Mouse (Mus musculus): ENCODE results near the gene Pctp. TPM values are rescaled to one million over a fixed set of nuclear protein-coding genes. Genes with fewer than 3 reads are reported as not detected.

The Pctp gene
- 1.8 and 1.9 TPM in 2 replicates for polyA plus RNA-seq (2012; rRNA removed; ENCODE audit: low replicate concordance)

DNA sequence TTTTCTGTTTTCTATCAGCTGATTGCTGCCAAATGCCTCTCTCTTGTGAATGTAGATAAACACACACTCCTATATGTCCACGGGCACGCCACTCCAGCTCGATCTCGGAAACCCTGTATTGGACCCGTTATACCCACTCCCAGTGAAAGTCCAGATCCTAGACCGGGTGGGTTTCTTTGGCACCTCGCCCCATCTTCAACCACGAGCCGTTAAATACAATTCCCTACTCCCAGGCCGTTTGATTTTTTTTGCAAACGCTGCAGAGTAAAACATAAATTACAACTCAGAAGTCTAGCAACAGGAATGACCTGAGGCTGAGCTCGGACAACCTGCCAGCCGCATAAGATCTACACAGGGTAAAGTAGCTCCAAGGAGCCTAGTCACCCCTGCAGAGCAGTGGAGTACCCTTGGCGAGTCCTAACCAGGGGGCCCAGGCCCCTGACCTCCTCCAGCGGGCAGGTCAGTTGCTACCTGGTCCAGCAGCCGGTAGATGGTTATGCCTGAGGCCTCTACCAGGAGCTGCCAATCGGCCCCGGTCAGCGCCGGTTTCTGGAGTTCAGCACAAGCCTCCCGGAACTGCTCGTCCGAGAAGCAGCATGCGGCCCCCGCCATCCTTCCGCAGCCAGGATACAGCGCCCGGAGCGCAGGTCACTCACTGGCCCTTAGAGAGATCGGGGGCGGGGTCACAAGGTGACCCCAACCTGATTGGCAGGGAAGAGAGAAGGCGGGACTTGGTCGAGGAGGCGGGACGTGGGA is at the start of gene Pctp:
TSS of gene Pctp (minus strand) at position 664 of the 756 bp plus-strand sequence.

DNA sequence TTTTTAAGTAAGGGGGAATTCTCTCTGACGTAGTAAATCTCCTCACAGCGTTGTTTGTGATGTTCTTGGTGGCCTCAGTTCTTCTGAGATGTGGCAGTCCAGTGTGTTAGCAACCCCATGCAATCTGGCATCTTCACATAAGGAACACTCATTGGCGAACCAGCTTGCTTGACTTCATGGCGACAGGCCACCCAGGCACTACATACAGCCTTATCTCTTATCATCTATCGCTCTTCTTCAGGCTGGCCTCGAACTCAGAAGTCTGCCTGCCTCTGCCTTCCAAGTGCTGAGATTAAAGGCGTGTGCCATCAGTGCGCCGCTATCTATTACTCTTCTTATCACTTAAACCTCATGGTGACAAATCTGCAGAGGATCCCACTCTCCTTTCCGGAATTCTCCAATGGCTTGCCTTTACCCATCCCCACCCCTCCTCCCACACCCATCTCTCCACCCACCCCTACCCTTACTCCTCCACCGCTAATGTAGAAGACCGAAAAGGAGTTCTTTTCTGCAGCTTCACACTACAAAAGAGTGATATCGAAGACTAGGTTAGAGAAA is 27.2 kb upstream of the Pctp start, which contains the start of gene Tmem100:
TSS of gene Tmem100 (plus strand) at position 508 of the 558 bp plus-strand sequence.

Other genes with a start within 250 kb of the Pctp start
- not detected in 2 replicates for gene Ankfn1, start 225.2 kb downstream of the Pctp start, polyA plus RNA-seq (2012; rRNA removed; ENCODE audit: low replicate concordance)
- 0.66 and 1.2 TPM in 2 replicates for gene Tmem100, start 27.5 kb upstream of the Pctp start, polyA plus RNA-seq (2012; rRNA removed; ENCODE audit: low replicate concordance)
- gene Gm45716, start 184.8 kb upstream of the Pctp start, polyA plus RNA-seq (2012; rRNA removed; ENCODE audit: low replicate concordance), result 0.58 and 4.4 TPM in 2 replicates
- 18.7 and 37.3 TPM in 2 replicates for gene Mmd, start 246.6 kb upstream of the Pctp start, polyA plus RNA-seq (2012; rRNA removed; ENCODE audit: low replicate concordance)

Data from duodenum, adult 2 months (tissue).